Mouse (Mus musculus) B cell, adult 67 days (primary cell): ENCODE data around the gene Eif4g2. TPM values are rescaled to one million over a fixed set of nuclear protein-coding genes. Genes with fewer than 3 reads are reported as not detected.

Experiments
- total RNA-seq, 2 experiments: library from RNA; stranded (reverse); gene quantifications; 4 replicates each; pipeline ENCODE4 v1.2.4; 2023

Gene Eif4g2
- total RNA-seq = 1,000 to 10,000 TPM; 1,241 to 1,373 TPM

DNA sequence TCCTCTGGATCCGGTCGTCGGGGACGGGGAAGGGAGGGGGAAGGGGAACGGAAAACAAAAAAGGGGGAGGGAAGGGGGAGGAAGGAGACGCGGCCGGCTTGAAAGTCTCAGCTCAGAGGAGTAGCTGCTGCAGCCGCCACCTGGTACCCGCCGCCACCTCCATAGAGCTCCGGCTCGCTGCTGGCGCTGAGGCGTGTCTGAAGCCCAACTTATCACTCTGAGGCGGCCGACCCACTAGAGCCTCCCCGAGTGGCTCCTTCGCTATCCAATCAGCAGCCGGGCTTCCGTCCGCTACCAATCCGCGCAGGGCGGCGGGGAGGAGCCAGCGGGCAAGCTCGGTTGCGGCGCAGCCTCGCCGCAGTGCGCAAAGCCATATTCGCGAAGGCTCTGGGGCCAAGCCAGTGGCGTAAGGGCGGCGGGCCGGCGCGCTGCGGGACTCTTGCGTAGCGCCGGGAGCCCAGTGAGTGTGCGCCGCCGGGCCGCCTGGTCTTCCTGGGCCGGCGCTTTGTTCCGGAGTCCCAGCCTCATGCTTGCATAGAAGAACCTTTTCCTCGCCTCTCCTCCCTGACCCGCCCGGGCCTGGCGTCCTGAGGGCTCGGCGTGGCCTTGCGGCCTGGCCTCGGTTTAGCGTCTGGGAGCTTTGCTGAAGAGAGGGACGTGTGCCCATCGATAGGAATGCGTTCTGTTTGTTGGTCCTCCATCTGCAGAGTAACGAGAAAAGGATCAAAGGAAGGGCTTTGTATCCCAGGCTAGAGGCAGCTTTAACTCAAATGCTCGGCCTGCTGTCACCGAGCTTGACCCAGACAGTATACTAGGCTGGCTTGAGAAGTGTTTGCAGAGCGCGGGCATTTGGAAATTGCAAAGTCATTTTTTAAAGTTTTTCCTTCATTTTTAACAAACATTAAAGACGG lies at the start of gene Eif4g2:
Gene Eif4g2 (minus strand): TSS at position 209 of the 911 bp plus-strand sequence.

DNA sequence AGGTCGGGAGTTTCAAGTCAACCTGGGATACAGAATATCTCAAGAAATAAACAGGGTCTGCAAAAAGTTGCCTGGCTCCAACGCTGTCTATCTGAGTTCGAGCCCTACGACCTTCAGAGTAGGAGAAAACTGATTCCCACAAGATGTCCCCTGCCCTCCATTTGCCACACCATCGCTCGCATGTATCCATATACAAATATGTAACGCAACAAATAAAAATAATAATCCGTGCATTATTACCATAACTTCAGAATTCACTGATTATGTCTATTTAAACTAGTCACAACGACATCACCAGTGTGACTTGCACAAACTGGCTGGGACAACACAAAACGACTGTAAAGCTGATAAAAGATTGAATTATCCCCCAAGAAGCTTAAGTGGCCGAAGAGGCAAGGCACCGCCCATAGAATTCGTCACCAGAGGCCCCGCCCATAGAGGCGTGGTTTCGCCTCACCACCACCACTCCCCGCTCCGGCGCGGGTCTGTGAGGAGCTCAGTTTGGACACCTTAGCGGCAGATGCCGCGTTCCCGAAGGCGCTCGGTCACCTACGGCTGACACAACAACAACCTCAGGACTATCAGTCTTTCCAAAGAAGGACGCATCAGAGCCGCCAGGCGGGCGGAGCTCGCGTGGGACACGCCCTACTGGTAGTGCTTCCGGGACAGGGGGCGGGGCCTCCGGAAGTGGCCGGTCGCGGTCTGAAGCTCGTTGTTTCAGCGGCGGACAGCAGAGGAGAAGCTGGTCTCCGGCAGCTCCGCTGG lies 54.4 kb downstream of the Eif4g2 start, which contains the start of gene Ctr9:
Gene Ctr9 (plus strand): TSS at position 671 of the 765 bp plus-strand sequence.

Other genes with a start within 250 kb of the Eif4g2 start
- gene Rnf141, start 238.6 kb downstream of the Eif4g2 start, total RNA-seq = 10 to 100 TPM; 32.5 to 39.8 TPM
- gene Lyve1, start 219.8 kb downstream of the Eif4g2 start, total RNA-seq = not detected
- gene Mrvi1, start 100.6 kb downstream of the Eif4g2 start, total RNA-seq = under 1 TPM; 0.77 to 0.93 TPM
- 10 to 100 TPM; 58.2 to 62.2 TPM for gene Ctr9, start 54.1 kb downstream of the Eif4g2 start, total RNA-seq